ENCODE assay signal across 13 mouse cellular contexts in genomic region chr2:101986344-101987087, GRCm38 (mm10).
DNase-seq lines count a peak whose midpoint lies in the region; ATAC-seq and TF ChIP-seq lines count a peak whose summit lies in the region.
"Had no signal": no experiment of that assay in that cellular context is flagged by ENCODE, and none has a peak within 500 bp of the region (broad histone marks: within the 10 kb centered on the region; RNA-seq: fewer than 3 reads in every experiment).

No protein-coding gene starts in this region.

- TF ChIP-seq CTCF in hindbrain, postnatal 0 days (IDR thresholded peaks at IDR 0.05; ENCODE audit: low read depth): no peak

- 0 out of 2 replicates have a peak, but pooled peaks cover 3% of the 10 kb centered on the region for H3K36me3 ChIP-seq in embryonic facial prominence, embryonic 13.5 days
- H3K36me3 ChIP-seq in embryonic facial prominence, embryonic 10.5 days (replicated peaks): no peaks in the 10 kb centered on the region
- no peaks in the 10 kb centered on the region for H3K36me3 ChIP-seq in hindbrain, postnatal 0 days (ENCODE audit: insufficient read depth, low read length)
- H3K36me3 ChIP-seq in hindbrain, embryonic 14.5 days (replicated peaks; ENCODE audit: control insufficient read depth, insufficient read depth): no peaks in the 10 kb centered on the region
- H3K36me3 ChIP-seq in neural tube, embryonic 15.5 days: no peaks in the 10 kb centered on the region

- DNase-seq in embryonic facial prominence, embryonic 10.5 days (ENCODE audit: low spot score): no peak
- no peak for DNase-seq in hindbrain, postnatal 0 days (ENCODE audit: low spot score)
- no peak for DNase-seq in hindbrain, embryonic 14.5 days (ENCODE audit: low spot score)
- no peak for DNase-seq in neural tube, embryonic 10.5 days (ENCODE audit: extremely low spot score, low spot score)
- no peak for DNase-seq in kidney, postnatal 36 days
- DNase-seq in cerebellum, adult 9-10 months: no peak
- DNase-seq: cerebellum, adult 2 months; embryo, embryonic 11 days; kidney, adult 2 months; thymus, postnatal 14 days had no signal

- H3K4me3 ChIP-seq in embryonic facial prominence, embryonic 13.5 days: no peak overlapping the region
- H3K4me3 ChIP-seq in embryonic facial prominence, embryonic 10.5 days: no peak overlapping the region
- H3K4me3 ChIP-seq in hindbrain, postnatal 0 days (ENCODE audit: low read length): no peak overlapping the region
- H3K4me3 ChIP-seq in hindbrain, embryonic 14.5 days (replicated peaks; ENCODE audit: low read length): no peak overlapping the region
- H3K4me3 ChIP-seq in neural tube, embryonic 15.5 days (replicated peaks): no peak overlapping the region

- H3K9me3 ChIP-seq in embryonic facial prominence, embryonic 13.5 days: no peaks in the 10 kb centered on the region
- H3K9me3 ChIP-seq in embryonic facial prominence, embryonic 10.5 days: no peaks in the 10 kb centered on the region
- H3K9me3 ChIP-seq in hindbrain, postnatal 0 days (ENCODE audit: low read length): no peaks in the 10 kb centered on the region
- H3K9me3 ChIP-seq in hindbrain, embryonic 14.5 days (ENCODE audit: control insufficient read depth, low read length): no peaks in the 10 kb centered on the region
- no peaks in the 10 kb centered on the region for H3K9me3 ChIP-seq in neural tube, embryonic 15.5 days (replicated peaks)

- H3K4me2 ChIP-seq in embryonic facial prominence, embryonic 13.5 days: no peak overlapping the region
- H3K4me2 ChIP-seq in hindbrain, postnatal 0 days (ENCODE audit: low read depth, low read length): no peak overlapping the region
- H3K4me2 ChIP-seq in hindbrain, embryonic 14.5 days (replicated peaks): no peak overlapping the region
- H3K4me2 ChIP-seq in neural tube, embryonic 15.5 days: no peak overlapping the region

- peak overlapping the region; percentile 48 for H3K27ac ChIP-seq in embryonic facial prominence, embryonic 13.5 days
- no peak overlapping the region for H3K27ac ChIP-seq in embryonic facial prominence, embryonic 10.5 days (replicated peaks)
- peak overlapping the region; percentile 7; the same call in 1 of the 2 replicates for H3K27ac ChIP-seq in hindbrain, postnatal 0 days
- H3K27ac ChIP-seq in hindbrain, embryonic 14.5 days: no peak overlapping the region
- 0 out of 2 replicates have a peak overlapping the region, but pooled peaks have one; percentile 2 for H3K27ac ChIP-seq in neural tube, embryonic 15.5 days (replicated peaks)
- H3K27ac ChIP-seq: liver, embryonic 14.5 days had no signal

- WGBS in embryonic facial prominence, embryonic 13.5 days: 72% methylated on average over 3 of the region's 3 CpGs
- WGBS in embryonic facial prominence, embryonic 10.5 days: 77% methylated on average over 3 of the region's 3 CpGs
- WGBS in hindbrain, postnatal 0 days: 73% methylated on average over 3 of the region's 3 CpGs
- 83% methylated on average over 3 of the region's 3 CpGs for WGBS in hindbrain, embryonic 14.5 days
- WGBS in neural tube, embryonic 15.5 days: 72% methylated on average over 3 of the region's 3 CpGs

- H3K9ac ChIP-seq in embryonic facial prominence, embryonic 13.5 days: no peak overlapping the region
- H3K9ac ChIP-seq in hindbrain, postnatal 0 days (replicated peaks; ENCODE audit: low read length): no peak overlapping the region
- H3K9ac ChIP-seq in hindbrain, embryonic 14.5 days: no peak overlapping the region
- H3K9ac ChIP-seq in neural tube, embryonic 15.5 days (replicated peaks): no peak overlapping the region
- H3K9ac ChIP-seq: liver, embryonic 14.5 days had no signal

- peaks cover 44% of the 10 kb centered on the region for H3K4me1 ChIP-seq in embryonic facial prominence, embryonic 13.5 days
- H3K4me1 ChIP-seq in embryonic facial prominence, embryonic 10.5 days: peaks cover 46% of the 10 kb centered on the region
- 0 out of 2 replicates have a peak, but pooled peaks cover 8% of the 10 kb centered on the region for H3K4me1 ChIP-seq in hindbrain, postnatal 0 days (ENCODE audit: insufficient read depth, low read length)
- H3K4me1 ChIP-seq in hindbrain, embryonic 14.5 days (replicated peaks; ENCODE audit: control insufficient read depth, insufficient read depth, low read length): peaks cover 3% of the 10 kb centered on the region; the same call in 1 of the 2 replicates
- peaks cover 17% of the 10 kb centered on the region for H3K4me1 ChIP-seq in neural tube, embryonic 15.5 days

- no peak for ATAC-seq in embryonic facial prominence, embryonic 13.5 days (ENCODE audit: insufficient number of reproducible peaks, insufficient read depth, low FRiP score, low TSS enrichment, low read depth)
- ATAC-seq in hindbrain, postnatal 0 days: no peak
- ATAC-seq in hindbrain, embryonic 14.5 days (ENCODE audit: low FRiP score): no peak
- ATAC-seq in neural tube, embryonic 15.5 days (ENCODE audit: low FRiP score): no peak

- no peaks in the 10 kb centered on the region for H3K27me3 ChIP-seq in embryonic facial prominence, embryonic 13.5 days
- no peaks in the 10 kb centered on the region for H3K27me3 ChIP-seq in embryonic facial prominence, embryonic 10.5 days (replicated peaks; ENCODE audit: low read depth, poor library complexity, severe bottlenecking)
- H3K27me3 ChIP-seq in hindbrain, postnatal 0 days (ENCODE audit: insufficient read depth, low read length): no peaks in the 10 kb centered on the region
- H3K27me3 ChIP-seq in hindbrain, embryonic 14.5 days (ENCODE audit: control insufficient read depth, insufficient read depth, low read length): no peaks in the 10 kb centered on the region
- no peaks in the 10 kb centered on the region for H3K27me3 ChIP-seq in neural tube, embryonic 15.5 days (replicated peaks)

Comparison
In these comparisons a context has a peak if more than half of its experiments do, and no peak if none do; other contexts are left out.
1. H3K27ac ChIP-seq: peak in embryonic facial prominence, embryonic 13.5 days (single experiment), hindbrain, postnatal 0 days (single experiment) and neural tube, embryonic 15.5 days (single experiment); none in embryonic facial prominence, embryonic 10.5 days (single experiment) and hindbrain, embryonic 14.5 days (single experiment).